Mouse (Mus musculus) adrenal gland, postnatal 25 days (tissue): Measurements from ENCODE around the gene Klk1. TPM values are rescaled to one million over a fixed set of nuclear protein-coding genes. Genes with fewer than 3 reads are reported as not detected.

Experiments used
- DNase-seq: peaks from one replicate; pipeline ENCODE4 v3.0.0; 2021; ENCODE audit warnings: mixed read lengths
- total RNA-seq: library from RNA; stranded (reverse); gene quantifications from 2 replicates; pipeline ENCODE4 v1.2.3, GENCODE M21; 2021

Gene Klk1
- total RNA-seq, 1 experiment from 2014 or later: not detected

DNA sequence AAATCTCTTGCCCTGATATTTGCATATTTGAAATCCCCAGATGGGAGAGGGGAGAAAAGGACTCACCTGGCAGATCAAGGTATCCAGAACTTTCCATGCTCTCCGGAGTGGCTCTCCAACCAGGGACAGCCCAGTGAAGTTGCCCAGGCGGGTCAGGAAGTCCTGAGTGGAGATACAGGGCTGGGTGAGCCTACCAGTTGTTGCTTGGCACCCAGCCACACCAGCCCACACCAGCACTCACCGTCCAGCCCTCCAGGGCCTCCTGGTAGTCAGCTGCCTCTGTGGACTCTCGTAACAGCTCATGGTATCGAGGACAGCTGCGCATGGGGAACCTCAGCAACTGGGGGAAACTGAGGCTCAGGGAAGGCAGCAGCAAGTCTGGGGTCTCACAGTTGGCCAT is 29.8 kb downstream of the Klk1 start:
- no peak for DNase-seq

DNA sequence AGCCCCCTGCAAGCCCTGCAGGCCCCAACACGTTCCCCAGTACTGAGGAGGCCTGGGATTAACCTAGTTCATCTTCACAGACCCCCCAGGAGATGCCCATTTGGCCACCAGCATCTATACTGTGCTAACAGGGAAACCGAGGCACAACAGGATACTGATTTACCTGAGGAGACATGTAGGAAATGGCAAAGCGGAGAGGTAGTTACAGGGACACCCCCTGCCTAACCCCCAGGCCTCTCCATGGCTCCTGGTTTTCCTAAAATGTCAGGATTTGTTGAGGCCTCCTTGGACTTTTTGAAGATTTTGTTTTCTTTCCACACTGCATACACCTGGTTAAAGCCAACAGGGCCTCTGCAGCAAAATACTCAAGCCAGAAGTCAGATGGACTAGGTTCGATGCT is 32.1 kb downstream of the Klk1 start, which contains the start of gene Acp4:
Gene Acp4 (minus strand): TSS at position 101 of the 400 bp plus-strand sequence.
- no peak for DNase-seq

DNA sequence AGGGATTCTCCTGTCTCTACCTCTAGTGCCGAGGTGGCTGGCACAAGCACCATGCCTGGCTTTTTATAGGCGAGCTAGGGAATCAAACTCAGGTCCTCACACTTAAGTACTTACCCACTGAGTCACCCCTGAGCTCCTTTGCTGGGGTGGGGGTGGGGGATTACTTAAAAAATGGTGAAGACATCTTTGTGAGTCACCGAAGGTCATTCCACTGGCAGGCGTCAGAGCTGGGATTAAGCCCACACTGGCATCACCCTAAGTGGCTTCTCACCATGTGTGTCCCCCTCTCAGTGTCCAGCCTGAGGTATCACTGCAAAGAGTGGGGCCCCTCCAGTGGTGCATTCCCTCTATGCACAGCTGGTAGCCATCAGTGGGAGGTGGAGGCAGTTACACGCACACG is 35.2 kb downstream of the Klk1 start:
- DNase-seq: no peak

DNA sequence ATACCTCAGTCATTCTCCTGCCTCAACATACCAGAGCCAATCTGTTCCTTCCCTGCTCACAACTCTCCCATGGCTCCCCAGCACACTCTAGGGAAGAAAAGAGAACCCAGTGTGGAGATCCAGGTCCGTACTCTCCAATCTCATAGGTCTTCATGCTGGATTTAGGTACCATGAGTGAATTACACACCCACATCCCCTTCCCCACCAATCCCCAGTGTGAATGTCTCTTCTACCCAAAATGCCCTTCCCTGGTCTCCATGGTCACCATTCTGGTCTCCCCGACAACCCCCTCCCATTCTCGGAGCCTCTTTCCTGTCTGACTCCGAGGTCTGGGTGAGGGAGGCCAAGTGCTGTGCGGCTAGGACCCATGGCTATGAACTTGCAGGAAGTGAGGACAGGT is 36.0 kb downstream of the Klk1 start, which contains the start of gene Gm15517:
Gene Gm15517 (plus strand): TSS at position 301 of the 400 bp plus-strand sequence.
- DNase-seq: no peak

DNA sequence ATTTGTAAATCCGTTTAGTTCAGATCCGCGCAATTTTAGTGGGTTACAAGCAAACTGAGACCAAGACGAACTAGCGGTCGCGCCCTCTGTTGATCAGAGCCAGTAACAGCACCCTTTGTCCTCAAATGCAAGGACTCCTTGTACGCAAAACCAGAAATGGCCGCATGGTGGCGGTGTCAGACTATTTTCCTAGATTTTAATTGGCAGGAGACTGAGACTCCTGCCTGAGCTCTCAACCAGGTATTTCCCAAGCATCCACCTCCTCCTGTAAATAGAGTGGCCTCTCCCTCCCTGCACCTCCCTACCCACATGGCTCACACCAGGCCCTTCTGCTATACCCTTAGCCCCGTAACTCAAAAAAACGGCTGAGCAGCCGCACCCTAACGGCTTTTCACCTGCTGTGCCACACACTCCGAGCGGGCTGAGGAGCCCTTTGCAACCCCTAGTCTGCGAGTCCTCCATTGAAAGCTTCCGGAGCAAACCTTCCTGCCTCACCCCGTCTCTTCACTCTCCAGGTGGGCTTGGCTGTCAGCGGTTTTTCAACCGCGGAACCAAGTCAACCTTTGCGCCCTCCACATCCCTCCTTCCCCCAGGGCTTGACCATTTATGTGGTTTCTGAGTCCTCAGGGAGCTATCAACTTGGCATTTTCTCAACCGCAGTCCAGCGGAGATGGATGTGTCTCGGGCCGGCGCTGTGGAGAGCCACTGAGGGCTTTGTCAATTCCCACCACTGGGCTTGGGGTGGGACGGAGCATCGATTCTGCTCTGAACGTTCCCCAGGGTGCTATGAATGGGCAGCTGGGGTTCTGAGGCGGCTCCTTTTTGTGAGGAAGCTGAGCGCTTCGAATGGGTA is 37.9 kb downstream of the Klk1 start:
- peak; percentile 91 for DNase-seq

DNA sequence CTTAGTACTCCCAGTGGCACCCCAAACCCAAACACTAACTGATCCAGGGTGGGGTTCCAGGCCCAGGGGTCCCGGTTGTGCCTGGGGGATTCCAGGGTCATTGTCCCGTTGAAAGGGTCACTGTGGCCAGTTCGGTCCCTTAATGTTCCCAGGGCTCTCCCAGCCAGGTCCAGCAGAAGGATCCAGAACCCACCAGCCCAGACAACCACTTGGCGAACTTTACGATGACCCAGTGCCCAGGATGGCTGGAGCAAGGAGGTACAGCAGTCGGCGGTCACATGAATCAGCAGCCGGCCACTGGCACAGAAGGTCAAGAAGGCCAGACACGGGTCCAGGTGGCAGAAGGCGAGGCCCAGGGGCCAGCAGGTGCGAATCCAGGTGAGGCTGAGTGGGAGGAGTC is 43.0 kb downstream of the Klk1 start:
- DNase-seq: no peak

DNA sequence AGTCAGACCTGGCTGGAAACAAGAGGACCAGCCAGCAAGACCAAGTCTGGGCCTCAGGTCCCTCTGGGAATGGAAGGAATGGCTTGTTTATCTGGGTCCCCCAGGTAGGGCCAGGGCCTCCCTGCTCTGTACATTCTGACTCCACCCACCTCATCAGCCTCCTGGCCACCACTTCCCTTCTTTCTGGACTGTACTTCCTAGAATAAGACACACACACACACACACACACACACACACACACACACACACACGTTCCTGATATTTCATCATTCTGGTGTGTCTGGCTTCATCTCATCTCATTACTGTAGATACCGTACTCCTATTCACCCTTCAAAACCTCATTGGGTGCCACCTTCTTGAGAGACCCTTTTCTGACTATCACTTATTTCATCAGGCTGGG is 44.2 kb downstream of the Klk1 start:
- DNase-seq: no peak

DNA sequence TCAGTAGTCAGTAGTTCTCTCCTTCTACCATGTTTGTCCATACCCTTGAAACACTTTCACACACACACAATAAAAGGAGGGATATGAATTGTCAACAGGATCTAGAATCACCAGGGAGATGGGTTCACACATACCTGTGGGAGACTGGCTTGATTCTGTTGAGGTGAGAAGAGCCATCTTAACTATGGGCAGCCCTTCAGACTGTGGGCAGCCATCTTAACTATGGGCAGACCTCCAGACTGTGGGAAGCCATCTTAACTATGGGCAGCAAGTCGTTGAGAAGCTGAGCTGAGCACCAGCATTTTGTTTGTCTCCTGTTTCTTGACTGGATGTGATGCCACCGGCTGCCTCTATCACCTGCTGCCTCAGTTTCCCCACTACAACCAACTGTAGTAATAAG is 46.1 kb downstream of the Klk1 start:
- no peak for DNase-seq

DNA sequence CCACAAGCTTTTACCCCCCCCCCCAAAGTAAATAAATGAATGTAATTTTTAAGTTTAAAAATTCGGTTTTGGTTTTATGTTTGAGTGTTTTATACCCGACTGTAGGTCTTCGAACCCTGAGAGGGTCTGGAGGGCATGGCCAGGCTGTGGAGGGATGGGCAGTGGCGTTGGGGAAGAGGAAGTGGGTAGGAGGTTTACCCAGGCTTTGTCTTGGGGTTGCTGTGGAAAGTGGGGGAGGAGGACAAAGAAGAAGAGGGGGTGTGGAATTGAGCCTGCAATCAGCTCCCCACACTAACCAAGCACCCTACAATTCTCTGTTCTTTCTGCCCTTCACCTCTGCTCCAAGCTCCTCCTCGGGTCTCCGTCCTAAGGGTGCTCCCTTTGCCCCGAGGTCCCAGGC is 47.4 kb downstream of the Klk1 start:
- no peak for DNase-seq

DNA sequence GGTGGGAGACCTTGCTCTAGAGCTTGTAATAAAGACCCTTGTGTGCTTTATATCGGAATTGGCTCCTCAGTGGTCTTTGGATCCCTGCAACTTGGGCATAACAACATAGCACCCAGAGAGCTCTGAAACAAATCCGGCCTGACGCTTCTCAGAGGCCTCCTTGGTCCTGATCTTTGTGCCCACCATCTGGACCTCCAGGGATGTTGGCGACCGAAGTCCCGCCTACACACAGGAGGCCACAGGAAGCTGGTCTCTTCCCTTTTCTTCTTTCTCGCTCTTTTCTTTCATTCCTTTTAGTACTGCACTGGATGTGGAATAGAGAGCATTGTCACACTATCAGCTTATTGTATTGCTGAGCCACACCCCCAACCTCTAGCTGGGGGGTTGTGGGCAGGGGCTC is 48.3 kb downstream of the Klk1 start:
- DNase-seq: no peak

DNA sequence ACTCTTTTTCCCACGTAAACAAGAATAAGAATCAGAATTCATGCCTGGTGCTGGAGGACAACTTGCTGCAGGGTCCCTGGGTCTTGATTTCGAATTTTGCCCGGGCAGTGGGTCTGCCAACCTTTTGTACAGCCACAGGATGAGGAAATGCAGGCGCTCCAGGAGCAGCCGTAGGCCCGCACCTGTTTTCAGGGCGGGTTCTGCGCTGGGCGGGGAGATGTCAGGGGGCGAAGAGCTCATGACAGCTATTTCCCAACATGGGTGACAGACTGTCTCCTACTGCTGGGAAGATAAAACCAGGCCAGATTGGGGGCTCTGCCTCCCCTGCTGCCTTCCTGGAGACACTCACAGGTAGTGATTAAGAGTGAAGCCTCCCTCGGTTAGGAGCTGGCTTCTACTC is 48.9 kb downstream of the Klk1 start:
- DNase-seq: no peak

DNA sequence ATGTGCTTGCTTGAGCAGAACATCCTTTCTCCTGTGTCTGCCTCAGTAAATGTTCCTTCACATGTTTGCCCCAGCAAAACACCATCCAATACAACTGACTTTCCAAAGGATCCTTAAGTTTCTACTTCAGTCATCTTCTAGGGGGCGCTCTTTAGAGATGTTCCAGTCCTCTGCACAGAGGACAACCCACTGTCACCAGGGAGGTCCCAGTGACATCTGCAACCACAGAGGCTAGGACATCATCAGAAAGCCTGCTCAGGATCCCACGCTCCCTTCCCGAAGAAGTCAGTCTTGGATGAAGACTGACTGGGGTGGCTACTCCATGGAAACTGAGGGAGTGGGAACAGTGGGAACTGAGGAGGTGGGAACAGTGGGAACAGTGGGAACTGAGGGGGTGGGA is 50.4 kb downstream of the Klk1 start:
- DNase-seq: no peak

DNA sequence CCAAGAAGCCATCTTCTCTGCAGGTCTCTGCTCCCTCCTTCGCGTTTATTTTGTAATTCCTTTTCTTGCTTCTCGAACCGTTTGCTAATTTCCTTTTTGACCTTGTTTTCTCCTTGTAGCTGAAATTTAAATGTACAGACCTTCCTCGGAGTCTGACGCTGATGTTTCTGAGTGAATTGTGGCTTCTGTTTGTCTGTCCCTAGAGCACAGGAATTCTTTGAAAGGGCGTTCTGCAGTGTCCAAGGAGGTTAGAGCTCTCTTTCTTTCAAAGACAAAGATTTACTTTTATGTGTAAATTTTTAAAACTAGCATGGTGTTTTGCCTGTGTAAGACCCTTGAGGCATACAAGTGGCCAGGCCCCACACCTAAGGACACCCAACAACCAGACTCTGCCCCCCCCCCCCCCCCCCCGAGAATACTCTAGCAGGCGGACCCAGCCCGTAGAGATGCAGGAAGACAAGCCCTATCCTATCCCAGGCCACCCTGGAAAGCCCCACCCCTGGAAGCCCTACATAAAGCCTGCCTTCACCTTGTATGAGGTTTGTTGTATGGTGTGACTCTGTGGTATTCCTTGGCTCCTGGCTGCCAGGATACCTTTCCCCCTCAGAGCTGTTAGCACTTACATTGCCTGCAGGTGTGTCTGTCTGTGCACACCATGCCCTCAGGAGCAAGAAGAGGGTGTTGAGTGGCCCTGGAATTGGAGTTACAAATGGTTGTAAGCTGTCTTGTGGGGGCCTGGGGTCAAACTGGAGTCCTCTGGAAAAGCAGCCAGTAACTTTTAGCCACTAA is 51.5 kb downstream of the Klk1 start:
- no peak for DNase-seq

DNA sequence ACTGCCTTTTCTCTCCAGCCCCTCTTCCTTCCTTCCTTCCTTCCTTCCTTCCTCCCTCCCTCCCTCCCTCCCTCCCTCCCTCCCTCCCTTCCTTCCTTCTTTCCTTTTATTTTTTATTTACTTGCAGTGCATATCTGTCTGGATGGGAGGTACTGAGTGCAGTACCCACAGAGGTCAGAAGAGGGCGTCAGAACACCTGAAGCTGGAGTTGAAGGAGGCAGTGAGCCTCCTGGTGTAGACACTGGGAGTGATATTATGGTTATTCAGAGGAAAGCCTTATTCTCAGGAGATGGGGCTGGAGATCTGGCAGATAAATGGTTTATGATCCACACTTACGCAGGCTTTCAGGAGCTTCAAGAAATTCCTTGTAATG is 52.1 kb downstream of the Klk1 start:
- DNase-seq: peak; percentile 25

Other genes starting within 250 kb of the Klk1 start
- gene Klk1b9, start 249.3 kb upstream of the Klk1 start, total RNA-seq: not detected in 2 replicates
- not detected in 2 replicates for gene Klk1b11, start 229.5 kb upstream of the Klk1 start, total RNA-seq
- not detected in 2 replicates for gene Klk1b26, start 213.2 kb upstream of the Klk1 start, total RNA-seq
- gene Klk1b27, start 173.1 kb upstream of the Klk1 start, total RNA-seq: not detected in 2 replicates
- not detected in 2 replicates for gene Klk1b21, start 123.0 kb upstream of the Klk1 start, total RNA-seq
- gene Klk1b22, start 112.7 kb upstream of the Klk1 start, total RNA-seq: not detected in 2 replicates
- gene Klk1b16, start 88.6 kb upstream of the Klk1 start, total RNA-seq: not detected in 2 replicates
- gene Klk1b24, start 37.1 kb upstream of the Klk1 start, total RNA-seq: not detected in 2 replicates
- not detected in 2 replicates for gene Klk1b3, start 27.2 kb upstream of the Klk1 start, total RNA-seq
- not detected in 2 replicates for gene Klk1b4, start 17.9 kb upstream of the Klk1 start, total RNA-seq
- not detected in 2 replicates for gene Klk1b5, start 9.4 kb upstream of the Klk1 start, total RNA-seq
- gene Gm36864, start 10.8 kb downstream of the Klk1 start, total RNA-seq: not detected in 2 replicates
- 0.70 and 1.6 TPM in 2 replicates for gene 1700028J19Rik, start 21.3 kb downstream of the Klk1 start, total RNA-seq
- gene 2410002F23Rik, start 21.4 kb downstream of the Klk1 start, total RNA-seq: 71.3 and 125 TPM in 2 replicates
- gene Acp4, start 32.0 kb downstream of the Klk1 start, total RNA-seq: not detected in 2 replicates
- not detected in 2 replicates for gene Gm15517, start 36.1 kb downstream of the Klk1 start, total RNA-seq
- 3.4 and 3.6 TPM in 2 replicates for gene Clec11a, start 81.5 kb downstream of the Klk1 start, total RNA-seq
- gene Shank1, start 84.9 kb downstream of the Klk1 start, total RNA-seq: 8.5 and 10.4 TPM in 2 replicates
- gene Syt3, start 158.7 kb downstream of the Klk1 start, total RNA-seq: 4.1 and 5.7 TPM in 2 replicates
- 2.3 TPM in 1 of 2 replicates, not detected in the other for gene 1700008O03Rik, start 160.5 kb downstream of the Klk1 start, total RNA-seq
- gene Lrrc4b, start 203.7 kb downstream of the Klk1 start, total RNA-seq: 4.3 and 5.8 TPM in 2 replicates
- gene Aspdh, start 240.0 kb downstream of the Klk1 start, total RNA-seq: 0.61 and 1.9 TPM in 2 replicates
- gene Josd2, start 242.6 kb downstream of the Klk1 start, total RNA-seq: 43.9 and 49.2 TPM in 2 replicates